In the genomic region with DNA sequence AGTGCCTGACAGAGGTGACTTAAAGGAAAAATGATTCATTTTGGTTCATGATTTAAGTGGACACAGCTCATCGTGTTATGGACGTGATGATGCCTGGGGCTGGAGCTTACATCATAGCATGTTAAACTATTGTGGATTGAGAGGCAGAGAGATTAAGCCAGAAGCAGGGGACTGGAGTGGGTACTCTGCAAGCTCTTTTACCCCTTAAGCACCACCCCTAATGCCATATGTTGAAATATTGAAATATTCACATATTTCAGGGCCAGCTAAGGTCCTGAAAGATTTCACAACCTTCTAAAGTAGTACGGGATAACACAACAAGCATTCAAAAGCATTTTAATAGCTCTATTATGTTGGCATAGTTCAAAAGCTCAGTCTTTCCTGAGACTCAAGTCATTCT, we compare ENCODE assay signal across 24 mouse cellular contexts.
"Had no signal": no experiment of that assay in that cellular context is flagged by ENCODE, and none has a peak within 500 bp of the region (broad histone marks: within the 10 kb centered on the region; RNA-seq: fewer than 3 reads in every experiment).

No protein-coding gene starts in this region.

- H3K4me3 ChIP-seq: heart, embryonic 10.5 days; heart, embryonic 12.5 days; hindbrain, embryonic 10.5 days; hindbrain, embryonic 12.5 days; intestine, embryonic 15.5 days; kidney, embryonic 15.5 days; limb, embryonic 13.5 days; limb, embryonic 15.5 days had no signal

- H3K4me2 ChIP-seq: heart, embryonic 12.5 days; hindbrain, embryonic 12.5 days; hindbrain, embryonic 14.5 days; intestine, embryonic 15.5 days; kidney, embryonic 15.5 days; limb, embryonic 15.5 days had no signal

- DNase-seq: gastrocnemius, postnatal 14 days; gastrocnemius, postnatal 36 days; heart, adult 18-20 months; heart, postnatal 4 days; kidney, adult 18-20 months; kidney, adult 8-10 months; kidney, postnatal 14 days; kidney, postnatal 36 days; layer of hippocampus, adult 9-11 months; layer of hippocampus, postnatal 36 days; left cerebral cortex, postnatal 4 days had no signal

- H3K27ac ChIP-seq: heart, embryonic 10.5 days; hindbrain, embryonic 10.5 days; hindbrain, embryonic 12.5 days; hindbrain, embryonic 14.5 days; intestine, embryonic 15.5 days; kidney, embryonic 15.5 days; kidney, postnatal 0 days; limb, embryonic 13.5 days; limb, embryonic 15.5 days had no signal

- ATAC-seq: hindbrain, embryonic 16.5 days; inflammation-experienced regulatory T-cells, adult 6 months; intestine, embryonic 15.5 days; intestine, postnatal 0 days had no signal

- H3K4me1 ChIP-seq: heart, embryonic 10.5 days; heart, embryonic 12.5 days; hindbrain, embryonic 10.5 days; hindbrain, embryonic 12.5 days; intestine, embryonic 15.5 days; kidney, embryonic 15.5 days; limb, embryonic 15.5 days had no signal

- H3K9ac ChIP-seq: heart, embryonic 12.5 days; hindbrain, embryonic 12.5 days; hindbrain, embryonic 14.5 days; intestine, embryonic 15.5 days; kidney, embryonic 15.5 days; limb, embryonic 13.5 days; limb, embryonic 15.5 days had no signal

- H3K27me3 ChIP-seq: heart, embryonic 12.5 days; hindbrain, embryonic 12.5 days; intestine, embryonic 15.5 days; kidney, embryonic 15.5 days; limb, embryonic 13.5 days; limb, embryonic 15.5 days had no signal

- H3K36me3 ChIP-seq: heart, embryonic 10.5 days; heart, embryonic 12.5 days; hindbrain, embryonic 10.5 days; hindbrain, embryonic 12.5 days; intestine, embryonic 15.5 days; kidney, embryonic 15.5 days; limb, embryonic 13.5 days; limb, embryonic 15.5 days had no signal

- H3K9me3 ChIP-seq: heart, embryonic 10.5 days; heart, embryonic 12.5 days; hindbrain, embryonic 10.5 days; hindbrain, embryonic 12.5 days; intestine, embryonic 15.5 days; kidney, embryonic 15.5 days; limb, embryonic 13.5 days; limb, embryonic 15.5 days had no signal
